Mouse (Mus musculus) kidney, embryonic 14.5 days (tissue): Measurements from ENCODE around the gene Tnks2. TPM values are rescaled to one million over a fixed set of nuclear protein-coding genes. Genes with fewer than 3 reads are reported as not detected.
A peak's percentile ranks its signal among the peaks of the same experiment; 100 is the strongest.

Experiments used
- ATAC-seq: fragments of 200-750 bp; cut with Nextera tagmentation; 2 replicates; pipeline ENCODE4 v1.8.0; 2017; ENCODE audit warnings: moderate number of reproducible peaks, mild to moderate bottlenecking, moderate TSS enrichment, moderate library complexity; ENCODE audit not compliant: low FRiP score, low TSS enrichment
- H3K27ac ChIP-seq: fragments of 300-500 bp; sonication (generic); 2 replicates; pipeline ENCODE4 v1.5.1; 2014; ENCODE audit warnings: low read depth, mild to moderate bottlenecking, low read length, moderate library complexity, mixed read lengths
- H3K27me3 ChIP-seq: fragments of 300-500 bp; sonication (generic); 2 replicates; pipeline ENCODE4 v1.6.1; 2014; ENCODE audit warnings: mild to moderate bottlenecking, low read length; ENCODE audit not compliant: control insufficient read depth, insufficient read depth
- H3K36me3 ChIP-seq: fragments of 300-500 bp; sonication (generic); 2 replicates; pipeline ENCODE4 v1.6.1; 2014; ENCODE audit warnings: low read length, mixed read lengths; ENCODE audit not compliant: control insufficient read depth, insufficient read depth
- H3K4me1 ChIP-seq: fragments of 300-500 bp; sonication (generic); 2 replicates; pipeline ENCODE4 v1.6.1; 2014; ENCODE audit warnings: low read length, mixed read lengths; ENCODE audit not compliant: control insufficient read depth, insufficient read depth
- H3K4me2 ChIP-seq: fragments of 300-500 bp; sonication (generic); replicated peaks from 2 replicates; pipeline ENCODE4 v1.6.1; 2014; ENCODE audit warnings: low read depth, mild to moderate bottlenecking, low read length
- H3K4me3 ChIP-seq: fragments of 300-500 bp; sonication (generic); 2 replicates; pipeline ENCODE4 v1.5.1; 2014; ENCODE audit warnings: mild to moderate bottlenecking, low read length
- H3K9ac ChIP-seq: fragments of 300-500 bp; sonication (generic); 2 replicates; pipeline ENCODE4 v1.6.1; 2014; ENCODE audit warnings: low read depth, mild to moderate bottlenecking, low read length, moderate library complexity
- H3K9me3 ChIP-seq: fragments of 300-500 bp; sonication (generic); 2 replicates; pipeline ENCODE4 v1.6.1; 2016; ENCODE audit warnings: low read length; ENCODE audit not compliant: control insufficient read depth
- WGBS: fragments of 180-500 bp; shearing (Covaris S2); extraction: QIAGEN DNeasy Blood & Tissue Kit; methylation state at CpG from one replicate; pipeline ENCODE4 v1.1.7; 2014; 5-methylcytosine and 5-hydroxymethylcytosine counted together
- polyA plus RNA-seq: library from polyadenylated mRNA; unstranded; fragments of >200 nt; fragmentation: Nextera tagmentation; extraction: Ambion mirVana; gene quantifications from 2 replicates; pipeline ENCODE4 v1.2.1, GENCODE M21; 2014

The Tnks2 gene
- polyA plus RNA-seq, 1 experiment from 2014 or later = 93.9 TPM

DNA sequence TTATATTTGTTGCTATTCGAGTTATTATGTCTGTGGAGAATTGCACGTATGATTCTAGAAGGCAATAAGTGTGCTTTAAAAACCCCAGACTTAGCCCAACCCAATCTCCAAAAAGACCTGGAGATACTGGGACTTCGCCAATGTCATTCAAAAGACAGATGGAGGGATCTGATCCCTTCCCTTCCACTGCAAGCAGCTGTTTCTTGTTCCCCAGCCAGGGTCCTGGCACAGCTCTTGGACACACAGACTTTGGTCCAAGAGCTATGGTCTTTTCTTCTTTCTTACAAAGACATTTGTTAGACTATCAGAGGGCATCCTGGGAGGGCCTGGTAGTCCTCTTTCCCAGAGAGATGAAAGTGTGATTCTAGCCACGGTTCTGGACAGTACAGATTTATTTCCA, 82.2 kb downstream of the Tnks2 start:
- no peaks in the 10 kb centered on the region for H3K36me3 ChIP-seq
- H3K4me1 ChIP-seq = peaks cover 6% of the 10 kb centered on the region; the same call in 1 of the 2 replicates
- no peak for ATAC-seq
- no peaks in the 10 kb centered on the region for H3K9me3 ChIP-seq
- WGBS = 76% methylated on average over 4 of the region's 4 CpGs
- H3K27me3 ChIP-seq = no peaks in the 10 kb centered on the region
- H3K9ac ChIP-seq = no peak overlapping the region
- H3K4me2 ChIP-seq = no peak overlapping the region
- H3K27ac ChIP-seq = no peak overlapping the region
- H3K4me3 ChIP-seq = no peak overlapping the region

DNA sequence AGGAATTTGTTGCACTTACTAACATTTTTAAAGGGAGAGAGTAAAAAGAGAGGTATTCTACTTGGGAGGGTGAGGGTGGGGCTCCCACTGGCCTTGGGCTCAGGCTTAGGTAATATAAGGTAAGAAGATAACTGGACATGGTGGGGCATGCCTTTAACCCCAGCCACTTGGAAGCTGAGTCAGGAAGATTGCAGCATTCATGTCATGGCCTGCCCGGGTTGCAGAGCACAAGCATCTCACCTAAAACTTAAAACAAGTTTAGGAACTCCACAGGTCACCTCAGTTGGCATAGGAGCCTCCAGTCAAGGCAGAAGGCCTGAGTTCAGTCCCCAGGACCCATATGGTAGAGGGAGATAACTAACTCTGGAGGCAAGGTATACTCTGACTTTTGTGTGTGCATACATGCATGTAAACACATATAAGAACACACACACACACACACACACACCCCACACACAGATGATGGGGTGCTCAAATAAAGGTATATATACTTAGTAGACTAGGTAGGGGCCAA, 82.9 kb downstream of the Tnks2 start:
- no peak for ATAC-seq
- no peak overlapping the region for H3K9ac ChIP-seq
- 85% methylated on average over 1 of the region's 1 CpGs for WGBS
- H3K27ac ChIP-seq = no peak overlapping the region
- no peak overlapping the region for H3K4me3 ChIP-seq
- no peaks in the 10 kb centered on the region for H3K36me3 ChIP-seq
- no peaks in the 10 kb centered on the region for H3K27me3 ChIP-seq
- peaks cover 6% of the 10 kb centered on the region; the same call in 1 of the 2 replicates for H3K4me1 ChIP-seq
- H3K4me2 ChIP-seq = no peak overlapping the region
- H3K9me3 ChIP-seq = no peaks in the 10 kb centered on the region

DNA sequence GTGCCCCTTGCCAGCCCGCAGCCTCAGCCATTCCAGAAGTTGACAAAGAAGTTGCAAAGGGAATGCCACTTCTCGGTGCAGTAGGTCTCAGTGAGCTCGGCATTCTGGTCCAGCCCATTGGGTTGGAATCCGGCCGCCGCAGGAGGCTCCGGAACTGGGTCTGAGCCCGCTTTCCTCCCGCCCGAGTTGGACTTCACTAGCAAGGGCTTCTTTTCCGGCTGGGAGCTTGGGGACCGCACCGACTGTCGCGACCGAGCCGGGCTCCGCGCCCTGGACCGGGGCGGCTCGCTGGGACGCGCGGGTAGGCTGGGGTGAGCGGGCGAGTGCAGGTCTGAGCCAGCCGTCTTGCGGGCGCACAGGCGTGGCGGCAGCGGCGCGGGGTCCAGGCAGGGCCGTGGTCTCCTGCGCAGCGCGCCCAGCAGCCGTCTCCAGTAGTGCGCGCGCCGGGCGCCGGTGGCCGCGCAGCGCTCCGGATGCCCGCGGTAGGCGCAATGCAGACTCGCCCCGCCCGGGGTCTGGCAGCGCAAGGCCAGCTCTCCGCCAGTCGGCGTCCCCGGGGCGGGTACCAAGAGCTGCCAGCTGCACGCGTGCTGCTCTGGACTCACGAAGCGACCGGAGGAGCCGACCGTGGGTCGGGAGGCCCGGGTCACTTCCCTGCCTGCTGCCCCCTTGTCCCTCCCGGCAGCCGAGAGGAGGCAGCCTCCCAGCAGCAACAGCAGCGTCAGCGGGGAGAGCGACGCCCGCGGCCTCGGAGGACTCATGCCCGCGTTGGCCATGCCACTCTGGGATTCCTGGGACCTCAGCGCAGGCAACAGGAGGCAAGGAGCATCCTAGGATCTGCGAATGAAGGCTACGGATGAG, 84.6 kb downstream of the Tnks2 start:
- ATAC-seq = peak; percentile 90
- Histone ChIP-seq H3K4me3 (peak overlapping the region; percentile 90), H3K36me3 (no peaks in the 10 kb centered on the region), H3K4me2 (peak overlapping the region; percentile 57), H3K9me3 (no peaks in the 10 kb centered on the region), H3K27ac (peak overlapping the region; percentile 89), H3K27me3 (no peaks in the 10 kb centered on the region), H3K9ac (peak overlapping the region; percentile 88), H3K4me1 (peaks cover 6% of the 10 kb centered on the region; the same call in 1 of the 2 replicates)
- WGBS = under 1% methylated on average over 83 of the region's 85 CpGs

DNA sequence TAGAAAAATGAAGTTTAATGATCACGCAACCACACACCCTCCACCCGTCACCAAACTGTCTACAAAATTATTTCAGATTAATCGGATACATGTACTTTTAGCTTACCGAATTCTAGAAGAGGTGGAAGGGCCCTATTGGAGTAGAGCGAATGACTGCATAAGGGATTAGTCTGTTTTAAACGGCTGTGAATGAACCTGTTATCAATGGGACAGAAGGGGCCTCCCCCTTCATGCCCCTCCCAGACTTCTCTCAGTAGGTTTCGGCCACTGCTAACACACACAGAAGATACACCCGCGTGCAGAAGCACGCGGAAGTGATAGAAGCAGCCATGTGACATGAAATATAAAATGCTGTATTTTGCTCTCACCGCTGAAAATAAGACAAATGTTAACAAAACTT, 85.4 kb downstream of the Tnks2 start, which contains the start of gene Fgfbp3:
Fgfbp3 (minus strand) TSS at position 150 of the 400 bp plus-strand sequence.
- WGBS = 9% methylated on average over 12 of the region's 12 CpGs
- Histone ChIP-seq H3K36me3 (no peaks in the 10 kb centered on the region), H3K4me1 (peaks cover 6% of the 10 kb centered on the region; the same call in 1 of the 2 replicates), H3K9me3 (no peaks in the 10 kb centered on the region), H3K27me3 (no peaks in the 10 kb centered on the region), H3K4me2 (peak within 1 kb of the TSS; percentile 57), H3K27ac (peak within 1 kb of the TSS; percentile 89), H3K4me3 (peak within 1 kb of the TSS; percentile 90), H3K9ac (peak within 1 kb of the TSS; percentile 88)
- ATAC-seq = no peak

DNA sequence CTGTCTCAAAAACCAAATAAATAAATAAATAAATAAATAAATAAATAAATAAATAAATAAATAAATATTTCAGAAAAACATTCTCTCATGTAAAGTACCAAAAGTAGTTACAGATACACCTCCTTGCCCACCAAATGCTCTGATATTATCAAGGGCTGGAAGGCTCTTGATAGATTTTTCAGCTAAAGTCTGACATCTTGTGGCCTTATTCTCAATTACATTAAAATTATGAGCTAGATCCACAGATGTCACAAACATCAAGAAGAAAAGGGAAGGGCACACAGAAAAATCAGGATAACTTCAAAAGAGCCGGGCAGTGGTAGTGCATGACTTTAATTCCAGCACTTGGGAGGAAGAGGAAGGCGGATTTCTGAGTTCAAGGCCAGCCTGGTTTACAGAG, 88.0 kb downstream of the Tnks2 start:
- Histone ChIP-seq H3K4me1 (peaks cover 10% of the 10 kb centered on the region), H3K27ac (no peak overlapping the region), H3K4me3 (no peak overlapping the region), H3K36me3 (no peaks in the 10 kb centered on the region), H3K9me3 (no peaks in the 10 kb centered on the region), H3K9ac (no peak overlapping the region), H3K4me2 (no peak overlapping the region), H3K27me3 (no peaks in the 10 kb centered on the region)
- 53% methylated on average over 2 of the region's 2 CpGs for WGBS
- ATAC-seq = no peak

DNA sequence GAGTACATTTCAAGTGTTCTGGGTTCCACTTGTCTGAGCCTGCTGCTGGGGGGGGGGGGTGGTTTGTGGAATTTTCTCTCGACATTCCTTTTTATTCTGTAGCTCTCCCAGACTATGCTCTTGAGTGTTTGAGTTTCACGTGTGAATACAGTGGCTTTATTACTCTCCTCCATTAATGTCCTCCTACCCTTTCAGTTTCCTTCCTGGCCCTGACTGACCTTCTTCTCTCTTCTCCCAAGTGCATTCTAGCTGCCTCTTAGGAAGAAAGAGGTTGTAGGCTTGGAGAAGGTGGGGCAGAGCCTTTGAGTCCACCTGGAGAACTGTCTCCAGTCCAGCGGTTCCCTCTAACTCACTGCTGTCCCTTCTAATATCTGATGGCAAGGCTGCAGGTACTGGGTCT, 88.9 kb downstream of the Tnks2 start:
- no peaks in the 10 kb centered on the region for H3K27me3 ChIP-seq
- no peak overlapping the region for H3K27ac ChIP-seq
- no peaks in the 10 kb centered on the region for H3K36me3 ChIP-seq
- ATAC-seq = no peak
- H3K4me3 ChIP-seq = no peak overlapping the region
- H3K4me1 ChIP-seq = peaks cover 18% of the 10 kb centered on the region
- 60% methylated on average over 3 of the region's 3 CpGs for WGBS
- H3K4me2 ChIP-seq = no peak overlapping the region
- no peak overlapping the region for H3K9ac ChIP-seq
- no peaks in the 10 kb centered on the region for H3K9me3 ChIP-seq

DNA sequence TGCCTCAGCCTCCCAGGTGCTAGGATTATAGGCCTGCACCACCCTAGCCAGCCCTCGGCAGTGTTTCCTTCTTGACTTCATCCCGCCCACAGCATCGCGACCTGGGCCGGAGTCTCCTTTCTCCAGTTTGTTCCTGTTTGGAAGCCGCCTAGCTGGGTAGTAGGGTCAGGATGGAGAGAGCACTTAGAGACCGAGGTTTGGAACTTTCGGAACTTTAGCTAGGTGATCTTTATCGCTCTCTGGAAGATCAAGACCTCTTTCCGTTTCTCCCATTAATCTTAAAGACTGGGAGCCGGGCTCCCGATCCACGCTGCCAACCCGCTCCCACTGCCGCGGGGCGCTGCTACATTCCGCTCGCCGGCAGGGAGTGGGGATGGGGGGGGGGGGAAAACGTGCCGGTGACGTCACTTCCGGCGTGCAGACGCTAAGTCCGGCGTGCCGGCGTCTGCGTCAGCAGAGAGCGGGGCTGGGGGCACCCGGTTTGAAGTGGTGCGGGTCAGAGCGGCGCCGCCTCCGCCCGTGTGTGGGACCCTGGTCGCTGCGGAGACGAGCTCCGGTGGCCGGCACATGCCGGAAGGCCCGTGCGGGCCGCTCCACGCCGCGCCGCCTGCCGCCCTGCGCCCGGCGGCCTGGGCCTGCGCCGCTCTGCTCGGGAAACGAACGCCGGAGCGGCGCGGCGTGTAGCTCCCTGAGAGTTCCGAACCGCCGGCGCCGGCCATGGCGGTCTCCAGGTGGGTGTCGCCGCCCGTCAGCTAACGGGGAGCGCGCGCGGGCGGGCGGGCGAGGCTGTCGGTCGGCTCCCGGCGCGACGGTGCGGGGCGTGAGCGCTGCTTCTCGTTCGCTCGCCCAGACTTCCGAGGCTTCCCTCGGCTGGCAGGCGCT, 91.9 kb downstream of the Tnks2 start, which contains the start of gene Btaf1:
Btaf1 (plus strand) TSS at position 409 of the 882 bp plus-strand sequence.
- no peaks in the 10 kb centered on the region for H3K36me3 ChIP-seq
- H3K27me3 ChIP-seq = no peaks in the 10 kb centered on the region
- H3K4me2 ChIP-seq = peak within 1 kb of the TSS; percentile 81
- peak within 1 kb of the TSS; percentile 92 for H3K27ac ChIP-seq
- H3K9me3 ChIP-seq = no peaks in the 10 kb centered on the region
- peak within 1 kb of the TSS; percentile 93 for H3K4me3 ChIP-seq
- peak; percentile 97 for ATAC-seq
- H3K4me1 ChIP-seq = peaks cover 12% of the 10 kb centered on the region
- under 1% methylated on average over 76 of the region's 98 CpGs for WGBS
- peak within 1 kb of the TSS; percentile 89 for H3K9ac ChIP-seq

DNA sequence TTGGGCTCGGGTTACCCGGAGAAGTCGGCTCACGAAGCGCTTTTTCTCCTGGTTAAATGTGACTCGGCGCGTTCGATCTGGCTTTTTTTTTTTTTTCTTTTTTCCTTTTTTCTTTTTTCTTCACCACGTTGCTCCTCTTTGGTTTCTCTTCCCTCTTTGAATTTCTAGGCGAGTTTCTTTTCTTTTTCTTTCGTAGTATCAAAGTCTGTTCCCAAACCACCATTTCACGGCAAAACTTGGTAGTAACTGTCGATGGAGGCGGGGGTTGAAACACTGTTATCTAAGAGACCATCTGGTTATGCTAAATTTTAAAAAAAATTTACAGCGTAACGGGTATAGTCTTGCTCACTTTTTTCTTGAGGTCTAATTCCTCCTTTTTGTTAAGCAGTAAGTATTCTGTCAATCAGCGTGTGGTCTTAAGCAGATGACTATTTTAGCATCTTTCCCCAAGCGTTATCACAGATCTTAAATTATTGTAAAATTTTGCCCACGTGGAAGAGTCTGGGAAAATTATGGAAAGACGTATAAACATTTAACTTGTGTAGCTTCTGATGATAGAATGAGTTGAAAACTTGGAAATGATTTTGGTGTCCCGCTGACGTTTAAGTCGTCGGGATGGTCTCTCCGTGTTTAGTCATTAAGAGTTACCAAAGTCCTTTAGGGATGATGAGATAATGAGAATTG, 92.7 kb downstream of the Tnks2 start:
- Histone ChIP-seq H3K36me3 (no peaks in the 10 kb centered on the region), H3K9me3 (no peaks in the 10 kb centered on the region), H3K4me3 (peak overlapping the region; percentile 93), H3K4me2 (peak overlapping the region; percentile 81), H3K27ac (peak overlapping the region; percentile 92), H3K9ac (peak overlapping the region; percentile 89), H3K4me1 (peaks cover 12% of the 10 kb centered on the region), H3K27me3 (no peaks in the 10 kb centered on the region)
- 2% methylated on average over 26 of the region's 26 CpGs for WGBS
- no peak for ATAC-seq
